Mouse (Mus musculus) forebrain, embryonic 16.5 days (tissue): ENCODE data around the gene Zc3h7a. TPM values are rescaled to one million over a fixed set of nuclear protein-coding genes. Genes with fewer than 3 reads are reported as not detected.
A peak's percentile ranks its signal among the peaks of the same experiment; 100 is the strongest.

ENCODE experiments used
- ATAC-seq: fragments of 200-750 bp; cut with Nextera tagmentation; 2 replicates; pipeline ENCODE4 v1.8.0; 2017; ENCODE audit warnings: mild to moderate bottlenecking, moderate library complexity
- H3K27ac ChIP-seq: fragments of 300-500 bp; sonication (generic); 2 replicates; pipeline ENCODE4 v1.5.1; 2014; ENCODE audit warnings: low read length, control low read depth
- H3K27me3 ChIP-seq: fragments of 300-500 bp; sonication (generic); replicated peaks from 2 replicates; pipeline ENCODE4 v1.6.1; 2014; ENCODE audit warnings: low read length; ENCODE audit not compliant: control insufficient read depth, insufficient read depth
- H3K36me3 ChIP-seq: fragments of 300-500 bp; sonication (generic); 2 replicates; pipeline ENCODE4 v1.6.1; 2014; ENCODE audit not compliant: control insufficient read depth, insufficient read depth
- H3K4me1 ChIP-seq: fragments of 300-500 bp; sonication (generic); replicated peaks from 2 replicates; pipeline ENCODE4 v1.6.1; 2014; ENCODE audit warnings: low read length; ENCODE audit not compliant: control insufficient read depth, insufficient read depth
- H3K4me2 ChIP-seq: fragments of 300-500 bp; sonication (generic); 2 replicates; pipeline ENCODE4 v1.6.1; 2014; ENCODE audit warnings: mild to moderate bottlenecking, low read length, control low read depth
- H3K4me3 ChIP-seq: fragments of 300-500 bp; sonication (generic); replicated peaks from 2 replicates; pipeline ENCODE4 v1.5.1; 2014; ENCODE audit warnings: mild to moderate bottlenecking, low read length, control low read depth
- H3K9ac ChIP-seq: fragments of 300-500 bp; sonication (generic); replicated peaks from 2 replicates; pipeline ENCODE4 v1.6.1; 2014; ENCODE audit warnings: low read depth, low read length, control low read depth
- H3K9me3 ChIP-seq: fragments of 300-500 bp; sonication (generic); 2 replicates; pipeline ENCODE4 v1.6.1; 2016; ENCODE audit warnings: low read length; ENCODE audit not compliant: control insufficient read depth
- WGBS: fragments of 180-500 bp; shearing (Covaris S2); extraction: QIAGEN DNeasy Blood & Tissue Kit; methylation state at CpG from one replicate; pipeline ENCODE4 v1.1.7; 2014; 5-methylcytosine and 5-hydroxymethylcytosine counted together
- polyA plus RNA-seq: library from polyadenylated mRNA; unstranded; fragments of >200 nt; fragmentation: Nextera tagmentation; extraction: Ambion mirVana; gene quantifications from 2 replicates; pipeline ENCODE4 v1.2.1, GENCODE M21; 2015

Zc3h7a gene
- polyA plus RNA-seq, result 80.4 and 89.3 TPM in 2 replicates

GRCm38 (mm10) chr16:11176208-11176883 lies at the start of gene Zc3h7a:
TSS of gene Zc3h7a (minus strand) at chr16:11176393.
- Histone ChIP-seq H3K27ac (peak within 1 kb of the TSS; percentile 83), H3K4me3 (peak within 1 kb of the TSS; percentile 95)

DNA sequence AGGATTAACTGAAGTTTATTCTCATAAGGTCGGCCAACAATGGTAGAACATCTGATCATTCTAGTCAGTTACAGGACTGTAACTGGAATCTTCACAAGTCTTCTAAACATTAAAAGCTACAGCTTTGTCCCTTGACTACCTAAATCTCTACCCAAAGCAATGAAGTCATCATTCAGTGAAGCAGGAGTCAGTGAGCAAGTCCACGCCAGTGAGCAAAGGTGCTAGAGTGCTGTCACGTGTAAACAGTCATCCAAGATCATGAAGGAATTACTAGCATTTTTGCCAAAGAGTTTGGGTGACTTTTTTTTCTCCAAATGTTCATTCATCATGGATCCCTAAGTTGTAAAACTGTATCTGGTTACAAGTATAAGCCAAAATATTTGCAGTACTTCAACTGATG lies 41.6 kb upstream of the Zc3h7a start:
- Histone ChIP-seq H3K4me1 (no peaks in the 10 kb centered on the region), H3K27ac (no peak overlapping the region), H3K36me3 (peaks cover 20% of the 10 kb centered on the region), H3K4me2 (no peak overlapping the region), H3K27me3 (no peaks in the 10 kb centered on the region), H3K9ac (no peak overlapping the region), H3K4me3 (no peak overlapping the region), H3K9me3 (no peaks in the 10 kb centered on the region)
- WGBS, result 90% methylated on average over 3 of the region's 3 CpGs
- ATAC-seq, result no peak

More at GRCm38 (mm10) chr16:11176208-11176883, at the start of gene Zc3h7a:
- peaks cover 17% of the 10 kb centered on the region for H3K4me1 ChIP-seq
- peak; percentile 96 for ATAC-seq
- WGBS, result 1% methylated on average over 54 of the region's 57 CpGs
- H3K4me2 ChIP-seq, result peak within 1 kb of the TSS; percentile 89
- no peaks in the 10 kb centered on the region for H3K9me3 ChIP-seq
- H3K9ac ChIP-seq, result peak within 1 kb of the TSS; percentile 87
- no peaks in the 10 kb centered on the region for H3K27me3 ChIP-seq
- H3K36me3 ChIP-seq, result no peaks in the 10 kb centered on the region

DNA sequence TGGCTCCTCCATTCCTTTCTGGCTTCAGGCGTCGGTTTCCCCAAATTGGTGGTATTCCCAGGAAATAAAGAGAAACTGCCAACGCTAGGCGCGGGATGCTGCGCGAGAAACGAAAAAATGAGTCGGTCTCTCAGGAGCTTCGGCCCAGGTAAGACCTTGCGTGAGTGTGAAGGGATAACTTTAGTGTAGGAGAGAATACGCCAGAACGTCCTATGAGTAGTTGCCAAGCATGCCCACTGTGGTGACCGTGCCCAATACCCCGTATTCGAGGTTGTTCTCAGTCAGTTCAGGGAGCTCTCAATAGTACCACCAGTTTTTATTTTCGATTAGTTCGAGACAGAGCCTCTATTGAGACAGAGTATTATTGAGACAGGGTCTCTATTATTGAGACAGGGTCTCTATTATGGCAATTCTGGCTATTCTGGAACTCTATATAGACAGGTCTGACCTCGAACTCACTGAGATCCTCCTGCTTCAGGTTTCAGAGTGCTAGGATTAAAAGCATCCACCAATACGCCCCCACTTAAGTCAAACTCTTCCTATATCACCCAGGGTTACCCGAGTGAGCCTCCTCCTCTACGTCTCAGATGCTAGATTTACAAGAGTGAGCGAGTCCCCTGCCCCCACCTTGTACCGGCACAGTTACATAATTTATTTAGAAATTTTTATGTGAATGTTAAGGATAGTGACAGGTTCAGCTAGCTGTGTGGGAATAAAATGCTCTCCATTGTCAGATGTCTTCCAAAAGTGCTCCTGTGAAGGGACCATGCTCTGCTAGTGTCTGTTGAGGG lies 27.6 kb upstream of the Zc3h7a start:
- H3K4me2 ChIP-seq, result peak overlapping the region; percentile 62
- H3K9ac ChIP-seq, result peak overlapping the region; percentile 86
- peaks cover 2% of the 10 kb centered on the region; the same call in 1 of the 2 replicates for H3K36me3 ChIP-seq
- 11% methylated on average over 24 of the region's 24 CpGs for WGBS
- H3K9me3 ChIP-seq, result no peaks in the 10 kb centered on the region
- ATAC-seq, result peak; percentile 49
- H3K4me1 ChIP-seq, result peaks cover 23% of the 10 kb centered on the region
- no peaks in the 10 kb centered on the region for H3K27me3 ChIP-seq
- H3K4me3 ChIP-seq, result peak overlapping the region; percentile 99
- peak overlapping the region; percentile 51 for H3K27ac ChIP-seq

DNA sequence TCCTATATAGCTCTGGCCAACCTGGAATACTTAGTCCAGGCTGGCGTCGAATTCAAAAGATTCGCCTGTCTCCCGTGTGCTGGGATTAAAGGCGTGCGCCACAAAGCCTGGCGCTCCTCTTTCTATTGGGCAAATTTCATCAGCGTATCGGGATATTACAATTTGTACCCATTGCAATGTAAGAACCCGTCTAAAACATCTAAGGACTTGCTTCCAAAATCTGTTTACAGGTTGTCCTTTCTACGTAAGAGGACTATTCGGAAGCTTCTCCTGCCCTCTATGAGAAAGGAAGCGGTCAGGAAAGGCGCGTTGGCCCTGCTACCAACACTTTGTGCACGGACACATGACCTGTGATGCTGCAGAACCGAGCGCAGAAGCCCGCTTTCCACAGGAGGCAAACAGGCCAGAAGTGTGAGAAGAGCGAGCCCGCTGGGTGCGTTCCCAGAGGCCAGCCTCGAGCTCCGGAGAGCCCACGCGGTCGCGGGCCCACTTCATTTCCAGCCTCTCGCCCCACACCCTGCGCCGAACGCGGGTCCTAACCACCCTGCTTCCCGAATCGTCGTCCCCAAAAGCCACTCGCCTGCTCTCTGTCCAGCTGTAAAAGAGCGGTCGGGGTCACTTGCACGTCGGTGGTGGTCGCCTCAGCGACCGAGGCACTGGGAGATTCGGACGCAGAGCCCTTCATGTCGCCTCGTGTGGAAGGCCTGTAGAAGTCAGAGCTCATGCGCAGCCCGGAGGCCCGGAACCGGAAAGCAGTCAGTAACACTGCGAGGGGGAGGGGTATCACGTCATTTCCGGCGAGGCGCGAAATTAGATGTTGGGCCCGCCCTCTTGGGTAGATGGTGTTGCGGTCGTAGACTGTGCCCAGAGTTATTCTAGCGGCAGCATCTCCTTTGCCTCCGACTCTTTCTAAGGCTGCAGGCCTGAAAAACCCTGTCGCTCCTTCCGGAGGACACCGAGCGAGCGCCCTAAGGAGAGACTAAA lies 26.7 kb upstream of the Zc3h7a start, which contains the start of gene Rsl1d1:
Rsl1d1 (minus strand) TSS at position 761 of the 984 bp plus-strand sequence.
- Histone ChIP-seq H3K36me3 (peaks cover 10% of the 10 kb centered on the region), H3K27ac (peak within 1 kb of the TSS; percentile 51), H3K4me1 (peaks cover 25% of the 10 kb centered on the region), H3K4me2 (peak within 1 kb of the TSS; percentile 99), H3K9ac (peak within 1 kb of the TSS; percentile 86), H3K4me3 (peak within 1 kb of the TSS; percentile 99), H3K9me3 (no peaks in the 10 kb centered on the region), H3K27me3 (no peaks in the 10 kb centered on the region)
- under 1% methylated on average over 68 of the region's 68 CpGs for WGBS
- ATAC-seq, result peak; percentile 99

DNA sequence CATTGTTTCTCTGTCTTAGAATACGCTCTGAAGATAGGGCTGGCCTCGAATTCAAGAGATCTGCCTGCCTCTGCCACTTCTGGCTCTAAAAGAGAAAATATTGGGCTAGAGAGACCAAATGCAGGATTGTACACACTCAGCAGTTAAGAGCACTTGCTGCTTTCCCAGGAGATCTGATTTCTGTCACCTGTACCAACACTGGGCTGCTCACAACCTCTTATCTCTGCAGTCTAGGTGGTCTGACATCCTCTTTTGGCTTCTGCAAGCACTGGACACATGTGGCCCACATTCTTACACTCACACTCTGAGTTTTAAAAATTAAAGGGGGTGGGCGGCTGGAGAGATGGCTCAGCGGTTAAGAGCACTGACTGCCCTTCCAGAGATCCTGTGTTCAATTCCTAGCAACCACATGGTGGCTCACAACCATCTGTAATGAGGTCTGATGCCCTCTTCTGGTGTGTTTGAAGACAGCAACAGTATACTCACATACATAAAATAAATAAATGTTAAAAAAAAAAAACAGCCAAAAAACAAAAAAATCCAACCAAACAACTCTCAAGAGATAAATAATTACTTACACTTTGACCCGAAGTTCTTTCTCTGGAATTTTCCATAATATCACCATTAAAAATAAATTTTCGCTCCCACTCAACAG lies 25.7 kb upstream of the Zc3h7a start:
- H3K4me1 ChIP-seq, result peaks cover 25% of the 10 kb centered on the region
- no peaks in the 10 kb centered on the region for H3K27me3 ChIP-seq
- H3K9me3 ChIP-seq, result no peaks in the 10 kb centered on the region
- peaks cover 19% of the 10 kb centered on the region for H3K36me3 ChIP-seq
- ATAC-seq, result no peak
- H3K4me3 ChIP-seq, result peak overlapping the region; percentile 99
- no peak overlapping the region for H3K27ac ChIP-seq
- H3K9ac ChIP-seq, result no peak overlapping the region
- H3K4me2 ChIP-seq, result peak overlapping the region; percentile 99
- 66% methylated on average over 6 of the region's 6 CpGs for WGBS

DNA sequence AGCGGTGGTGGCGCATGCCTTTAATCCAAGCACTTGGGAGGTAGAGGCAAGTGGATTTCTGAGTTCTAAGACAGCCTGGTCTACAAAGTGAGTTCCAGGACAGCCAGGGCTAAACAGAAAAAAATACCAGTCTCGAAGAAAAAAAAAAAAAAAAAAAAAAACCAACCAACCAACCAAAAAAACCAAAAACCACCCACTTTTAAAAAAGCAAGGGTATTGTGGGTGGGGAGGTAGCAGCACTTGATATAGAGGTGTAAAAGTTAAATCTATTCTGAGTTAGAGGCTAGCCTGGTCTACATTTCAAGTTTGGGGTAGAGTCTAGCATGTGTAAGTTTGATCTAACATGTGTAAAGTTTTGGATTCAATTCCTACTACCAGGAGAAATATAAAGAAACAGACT lies 24.1 kb upstream of the Zc3h7a start:
- Histone ChIP-seq H3K27me3 (no peaks in the 10 kb centered on the region), H3K9me3 (no peaks in the 10 kb centered on the region), H3K4me1 (peaks cover 25% of the 10 kb centered on the region), H3K4me2 (no peak overlapping the region), H3K27ac (no peak overlapping the region), H3K4me3 (no peak overlapping the region), H3K36me3 (peaks cover 32% of the 10 kb centered on the region), H3K9ac (no peak overlapping the region)
- WGBS, result 89% methylated on average over 3 of the region's 3 CpGs
- no peak for ATAC-seq

DNA sequence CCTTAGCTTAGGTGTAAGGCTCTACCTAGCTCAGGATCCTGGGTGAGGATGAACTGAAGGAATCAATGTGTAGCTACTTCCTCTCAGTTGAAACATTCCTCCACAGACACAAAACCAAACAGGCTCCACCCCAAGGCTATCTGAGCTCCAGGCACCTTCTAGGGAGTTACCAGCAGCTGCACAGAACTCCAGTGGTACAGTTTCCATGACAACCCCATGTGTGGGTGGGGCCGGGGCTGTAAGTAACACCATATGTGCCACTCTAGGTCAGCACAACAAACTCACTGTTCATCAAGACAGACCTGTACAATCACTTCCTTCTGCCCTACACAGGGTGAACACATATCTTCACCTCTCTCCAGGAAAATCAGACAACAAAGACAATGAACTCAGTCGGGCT lies 22.3 kb upstream of the Zc3h7a start:
- H3K4me2 ChIP-seq, result no peak overlapping the region

DNA sequence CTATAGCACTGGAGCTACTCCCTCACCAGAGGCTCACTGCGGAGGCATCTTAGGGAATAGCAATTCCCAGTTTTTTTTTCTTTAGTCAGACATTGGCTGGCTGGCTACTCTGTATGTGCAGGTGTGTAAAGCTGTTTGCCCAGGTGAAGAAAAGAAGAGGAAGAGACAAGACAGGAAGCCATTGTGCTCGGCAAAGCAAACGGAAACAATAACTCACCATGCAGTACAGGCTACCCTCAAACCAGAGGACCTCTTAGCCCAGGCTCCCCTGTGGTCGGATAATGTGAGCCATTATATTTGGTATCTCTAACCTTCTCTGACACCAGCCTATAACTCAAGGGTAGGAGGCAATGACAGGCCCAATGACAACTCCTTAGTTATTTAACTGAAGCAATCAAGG lies 20.9 kb upstream of the Zc3h7a start:
- Histone ChIP-seq H3K27me3 (no peaks in the 10 kb centered on the region), H3K36me3 (peaks cover 50% of the 10 kb centered on the region), H3K9ac (no peak overlapping the region), H3K4me2 (no peak overlapping the region), H3K4me3 (no peak overlapping the region), H3K4me1 (peaks cover 8% of the 10 kb centered on the region), H3K27ac (no peak overlapping the region), H3K9me3 (no peaks in the 10 kb centered on the region)
- 86% methylated on average over 4 of the region's 4 CpGs for WGBS
- ATAC-seq, result no peak

More for the DNA sequence above, 22.3 kb upstream of the Zc3h7a start:
- no peak for ATAC-seq
- Histone ChIP-seq H3K4me1 (peaks cover 10% of the 10 kb centered on the region), H3K36me3 (peaks cover 38% of the 10 kb centered on the region), H3K27ac (no peak overlapping the region), H3K9ac (no peak overlapping the region), H3K9me3 (no peaks in the 10 kb centered on the region), H3K4me3 (no peak overlapping the region), H3K27me3 (no peaks in the 10 kb centered on the region)
- WGBS, result 89% methylated on average over 2 of the region's 2 CpGs
